Mouse (Mus musculus) layer of hippocampus, adult 8-10 months (tissue): Measurements from ENCODE around the gene Glud1. TPM values are rescaled to one million over a fixed set of nuclear protein-coding genes. Genes with fewer than 3 reads are reported as not detected.

Source experiments
- DNase-seq, 2 experiments: peaks; one replicate each; pipeline ENCODE4 v3.0.0; 2022; ENCODE audit warnings: low spot score in 2 of 2
- total RNA-seq, 4 experiments: library from RNA; stranded (reverse); gene quantifications; 2 replicates each; pipeline ENCODE4 v1.2.4; 2022

Gene Glud1
- total RNA-seq, 4 experiments from 2014 or later, result 294 to 321 (median 311) TPM

- DNase-seq, result no peak
Observed at GRCm38 (mm10) chr14:34375941-34376340, 65.4 kb downstream of the Glud1 start.

GRCm38 (mm10) chr14:34377121-34377520 is 66.6 kb downstream of the Glud1 start:
- DNase-seq, result no peak

GRCm38 (mm10) chr14:34378560-34379331 is 68.2 kb downstream of the Glud1 start:
- no peak for DNase-seq

GRCm38 (mm10) chr14:34382921-34383704 is 72.6 kb downstream of the Glud1 start:
- no peak for DNase-seq

- DNase-seq, result no peak
Observed at GRCm38 (mm10) chr14:34393295-34393694, 82.8 kb downstream of the Glud1 start.

Other genes starting within 250 kb of the Glud1 start
- gene Anxa8, start 224.7 kb upstream of the Glud1 start, total RNA-seq, result 1 to 10 TPM in 2 of 4 experiments, under 1 TPM in 2; 0.43 to 1.6 (median 1.0) TPM
- gene A630023A22Rik, start 208.0 kb upstream of the Glud1 start, total RNA-seq, result not detected
- not detected for gene Npy4r, start 158.2 kb upstream of the Glud1 start, total RNA-seq
- 1 to 10 TPM; 1.2 to 3.0 (median 2.2) TPM for gene Gprin2, start 109.1 kb upstream of the Glud1 start, total RNA-seq
- under 1 TPM; 0.43 to 1.00 (median 0.59) TPM for gene Syt15, start 91.1 kb upstream of the Glud1 start, total RNA-seq
- gene Shld2, start 234 bp upstream of the Glud1 start, total RNA-seq, result 10 to 100 TPM; 11.4 to 14.1 (median 12.8) TPM
- gene Fam25c, start 44.7 kb downstream of the Glud1 start, total RNA-seq, result not detected
- gene Sncg, start 64.1 kb downstream of the Glud1 start, total RNA-seq, result 1 to 10 TPM; 4.2 to 7.4 (median 4.9) TPM
- gene Mmrn2, start 64.7 kb downstream of the Glud1 start, total RNA-seq, result 1 to 10 TPM; 4.8 to 6.0 (median 5.0) TPM
- 10 to 100 TPM; 35.9 to 42.7 (median 37.0) TPM for gene Bmpr1a, start 192.6 kb downstream of the Glud1 start, total RNA-seq
- gene 9230112D13Rik, start 212.1 kb downstream of the Glud1 start, total RNA-seq, result not detected